Mouse (Mus musculus): ENCODE measurements at regions not wholly inside any gene's neighbourhood (a gene's known extent, or its start where the extent isn't known, plus 50 kb on each side); places are given as distances from the start of the nearest gene placed in this dataset.

DNA sequence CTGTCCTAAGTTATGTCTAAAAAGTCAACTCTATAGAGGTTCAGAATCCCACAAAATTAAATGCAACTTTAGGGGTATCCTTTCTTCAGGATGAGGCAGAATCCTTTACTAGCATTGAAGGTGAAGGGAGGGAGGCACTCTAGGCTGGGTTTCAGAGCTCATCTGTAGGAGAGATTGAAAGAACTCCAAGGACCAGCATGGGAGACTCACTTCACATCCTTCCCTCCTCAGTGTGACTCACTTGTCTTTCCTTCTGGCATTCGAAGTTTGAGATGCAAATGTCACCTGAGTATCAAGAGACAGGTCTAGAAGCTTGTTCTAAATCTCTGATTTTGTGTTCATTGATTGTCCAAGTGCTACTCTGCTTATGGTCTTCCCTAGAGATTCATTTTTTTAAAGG lies 113.9 kb upstream of the Cttnbp2 start:
- H3K4me1 ChIP-seq (ENCODE audit: control insufficient read depth, insufficient read depth, low read length), result no peaks in the 10 kb centered on the region
- TF ChIP-seq CTCF (IDR thresholded peaks at IDR 0.05; ENCODE audit: borderline replicate concordance, insufficient read depth, low read depth, low read length) (no peak), POLR2A (IDR thresholded peaks at IDR 0.05; ENCODE audit: borderline replicate concordance, insufficient read depth, low read length) (no peak)
- DNase-seq, result no peak
- H3K27me3 ChIP-seq (ENCODE audit: control insufficient read depth, insufficient read depth, low read length), result no peaks in the 10 kb centered on the region
- H3K4me3 ChIP-seq (replicated peaks; ENCODE audit: insufficient read depth, low read depth, low read length), result no peak overlapping the region
- 46% methylated on average over 1 of the region's 1 CpGs for WGBS
- H3K27ac ChIP-seq (ENCODE audit: insufficient read depth, low read length), result no peak overlapping the region

GRCm38 (mm10) chr6:18633540-18634200 lies 119.0 kb upstream of the Cttnbp2 start:
- Histone ChIP-seq H3K27me3 (ENCODE audit: control insufficient read depth, insufficient read depth, low read length) (no peaks in the 10 kb centered on the region; the same call in 1 of the 2 replicates), H3K4me3 (replicated peaks; ENCODE audit: insufficient read depth, low read depth, low read length) (no peak overlapping the region), H3K27ac (ENCODE audit: insufficient read depth, low read length) (no peak overlapping the region), H3K4me1 (ENCODE audit: control insufficient read depth, insufficient read depth, low read length) (no peaks in the 10 kb centered on the region)
- TF ChIP-seq POLR2A (IDR thresholded peaks at IDR 0.05; ENCODE audit: borderline replicate concordance, insufficient read depth, low read length) (no peak), CTCF (IDR thresholded peaks at IDR 0.05; ENCODE audit: borderline replicate concordance, insufficient read depth, low read depth, low read length) (no peak)
- 91% methylated on average over 2 of the region's 2 CpGs for WGBS
- no peak for DNase-seq

DNA sequence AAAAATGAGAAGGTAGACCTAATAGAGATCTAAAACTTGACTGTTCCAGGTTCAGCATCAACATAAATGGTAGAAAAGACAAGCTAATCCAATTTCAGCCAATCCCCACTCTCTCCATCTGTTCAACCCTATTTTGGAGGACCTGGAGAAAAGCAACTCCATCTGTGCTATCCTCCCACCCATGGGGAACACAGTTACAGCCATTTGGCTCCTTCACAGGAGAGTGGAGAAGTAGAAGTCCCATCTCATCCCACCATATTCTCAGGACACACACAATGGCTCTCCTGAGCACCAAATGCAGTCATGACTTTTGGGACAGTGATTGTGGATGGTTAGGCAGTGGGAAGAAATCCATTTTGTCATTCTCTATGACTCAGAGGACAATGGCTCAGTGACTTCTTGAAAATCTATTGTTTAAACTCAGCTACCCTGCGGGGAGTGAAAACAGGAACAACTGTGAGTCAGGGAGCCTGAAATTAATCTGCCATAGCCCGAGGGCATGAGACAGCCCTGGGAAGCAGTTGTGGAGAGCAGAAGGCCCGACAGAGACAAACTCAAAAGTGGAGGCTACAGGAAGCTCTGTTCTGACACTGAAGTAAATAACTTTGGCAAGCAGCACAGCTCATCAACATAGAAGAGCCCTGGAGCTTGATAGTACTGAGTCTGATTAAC lies 125.2 kb upstream of the Cttnbp2 start:
- DNase-seq, result peak; percentile 60 to 81
- no peaks in the 10 kb centered on the region; the same call in 1 of the 2 replicates for H3K27me3 ChIP-seq (ENCODE audit: control insufficient read depth, insufficient read depth, low read length)
- no peak overlapping the region for H3K27ac ChIP-seq (ENCODE audit: insufficient read depth, low read length)
- TF ChIP-seq POLR2A (IDR thresholded peaks at IDR 0.05; ENCODE audit: borderline replicate concordance, insufficient read depth, low read length) (no peak), CTCF (IDR thresholded peaks at IDR 0.05; ENCODE audit: borderline replicate concordance, insufficient read depth, low read depth, low read length) (no peak)
- WGBS, result 6% methylated on average over 3 of the region's 3 CpGs
- peaks cover 10% of the 10 kb centered on the region for H3K4me1 ChIP-seq (ENCODE audit: control insufficient read depth, insufficient read depth, low read length)
- no peak overlapping the region for H3K4me3 ChIP-seq (replicated peaks; ENCODE audit: insufficient read depth, low read depth, low read length)

- Histone ChIP-seq H3K27me3 (ENCODE audit: control insufficient read depth, insufficient read depth, low read length) (no peaks in the 10 kb centered on the region), H3K4me3 (replicated peaks; ENCODE audit: insufficient read depth, low read depth, low read length) (no peak overlapping the region), H3K27ac (ENCODE audit: insufficient read depth, low read length) (no peak overlapping the region), H3K4me1 (ENCODE audit: control insufficient read depth, insufficient read depth, low read length) (no peaks in the 10 kb centered on the region)
- TF ChIP-seq POLR2A (IDR thresholded peaks at IDR 0.05; ENCODE audit: borderline replicate concordance, insufficient read depth, low read length) (no peak), CTCF (IDR thresholded peaks at IDR 0.05; ENCODE audit: borderline replicate concordance, insufficient read depth, low read depth, low read length) (no peak)
- WGBS, result 69% methylated on average over 5 of the region's 5 CpGs
- DNase-seq, result no peak
Measured at GRCm38 (mm10) chr6:18648898-18649591, 134.4 kb upstream of the Cttnbp2 start.

GRCm38 (mm10) chr6:18651319-18651718 lies 136.7 kb upstream of the Cttnbp2 start:
- DNase-seq, result no peak
- WGBS, result 93% methylated on average over 3 of the region's 3 CpGs
- Histone ChIP-seq H3K4me3 (replicated peaks; ENCODE audit: insufficient read depth, low read depth, low read length) (no peak overlapping the region), H3K4me1 (ENCODE audit: control insufficient read depth, insufficient read depth, low read length) (no peaks in the 10 kb centered on the region), H3K27me3 (ENCODE audit: control insufficient read depth, insufficient read depth, low read length) (no peaks in the 10 kb centered on the region), H3K27ac (ENCODE audit: insufficient read depth, low read length) (no peak overlapping the region)
- TF ChIP-seq POLR2A (IDR thresholded peaks at IDR 0.05; ENCODE audit: borderline replicate concordance, insufficient read depth, low read length), result no peak
- TF ChIP-seq CTCF (IDR thresholded peaks at IDR 0.05; ENCODE audit: borderline replicate concordance, insufficient read depth, low read depth, low read length), result no peak

- WGBS, result 80% methylated on average over 12 of the region's 12 CpGs
- no peaks in the 10 kb centered on the region for H3K27me3 ChIP-seq (ENCODE audit: control insufficient read depth, insufficient read depth, low read length)
- H3K4me1 ChIP-seq (ENCODE audit: control insufficient read depth, insufficient read depth, low read length), result no peaks in the 10 kb centered on the region
- DNase-seq, result no peak
- H3K27ac ChIP-seq (ENCODE audit: insufficient read depth, low read length), result no peak overlapping the region
- no peak overlapping the region for H3K4me3 ChIP-seq (replicated peaks; ENCODE audit: insufficient read depth, low read depth, low read length)
- no peak for TF ChIP-seq POLR2A (IDR thresholded peaks at IDR 0.05; ENCODE audit: borderline replicate concordance, insufficient read depth, low read length)
- no peak for TF ChIP-seq CTCF (IDR thresholded peaks at IDR 0.05; ENCODE audit: borderline replicate concordance, insufficient read depth, low read depth, low read length)
Measured at GRCm38 (mm10) chr6:18652006-18652601, 137.5 kb upstream of the Cttnbp2 start.

GRCm38 (mm10) chr6:18654275-18654674 lies 139.6 kb upstream of the Cttnbp2 start:
- Histone ChIP-seq H3K4me3 (replicated peaks; ENCODE audit: insufficient read depth, low read depth, low read length) (no peak overlapping the region), H3K27me3 (ENCODE audit: control insufficient read depth, insufficient read depth, low read length) (no peaks in the 10 kb centered on the region), H3K27ac (ENCODE audit: insufficient read depth, low read length) (no peak overlapping the region), H3K4me1 (ENCODE audit: control insufficient read depth, insufficient read depth, low read length) (no peaks in the 10 kb centered on the region)
- no peak for DNase-seq
- TF ChIP-seq POLR2A (IDR thresholded peaks at IDR 0.05; ENCODE audit: borderline replicate concordance, insufficient read depth, low read length) (no peak), CTCF (IDR thresholded peaks at IDR 0.05; ENCODE audit: borderline replicate concordance, insufficient read depth, low read depth, low read length) (no peak)
- 72% methylated on average over 6 of the region's 6 CpGs for WGBS

Measured in cerebellum, adult 2 months (tissue).